Mouse (Mus musculus) spleen, postnatal 14 days (tissue): Measurements from ENCODE around the gene Hemk1.
A peak's percentile ranks its signal among the peaks of the same experiment; 100 is the strongest.

Experiments
- DNase-seq, 2 experiments: peaks; one replicate each; pipeline ENCODE4 v3.0.0; 2021 to 2022; ENCODE audit warnings: low spot score in 2 of 2

Gene Hemk1

GRCm38 (mm10) chr9:107295616-107296015, 42.5 kb downstream of the Hemk1 start:
- no peak for DNase-seq

DNA sequence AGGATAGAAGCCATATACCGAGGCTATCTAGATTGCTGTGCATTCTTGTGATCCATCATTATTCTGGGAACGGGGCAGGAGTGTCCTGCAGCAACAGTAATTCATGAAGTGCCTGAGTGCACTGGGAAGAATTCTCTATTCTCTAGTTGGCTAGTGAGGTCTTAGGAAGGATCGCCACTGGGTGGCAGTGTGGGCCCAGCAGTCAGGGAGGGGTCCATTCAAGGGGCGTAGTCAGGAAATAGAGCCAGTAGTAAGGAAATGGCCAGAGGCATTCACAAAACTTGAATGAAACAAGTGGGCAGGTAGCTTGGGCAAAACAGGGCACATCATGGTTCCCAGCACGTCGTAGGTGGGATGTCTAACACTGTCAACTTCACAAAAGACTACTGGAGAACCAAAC, 43.9 kb downstream of the Hemk1 start:
- DNase-seq: peak; percentile 72 to 79

- DNase-seq: peak; percentile 69 to 84
Observed at GRCm38 (mm10) chr9:107290897-107291296, 47.3 kb downstream of the Hemk1 start.

GRCm38 (mm10) chr9:107289211-107290076, 48.7 kb downstream of the Hemk1 start, which contains the start of gene Mapkapk3:
Gene Mapkapk3, minus strand, starts transcription at chr9:107289877.
- DNase-seq: peak; percentile 76 to 85

DNA sequence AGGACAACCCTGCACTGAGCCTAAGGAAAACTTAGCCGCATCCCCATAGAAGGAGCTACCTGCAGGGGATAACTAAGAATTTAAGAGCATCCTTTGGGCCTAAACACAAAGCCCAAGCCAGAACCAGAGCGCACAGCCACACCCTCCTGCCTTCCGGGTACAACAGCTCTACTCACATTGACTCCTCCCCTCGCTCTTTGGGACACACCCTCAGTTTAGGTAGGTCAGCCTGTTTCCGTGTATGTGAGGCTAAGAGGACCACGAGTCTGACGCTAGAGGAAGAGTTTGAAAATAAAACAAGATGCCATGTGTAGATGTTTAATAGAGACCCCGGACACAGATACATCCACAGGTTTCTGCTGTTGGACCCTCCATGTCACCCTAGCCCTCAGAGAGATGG, 49.4 kb downstream of the Hemk1 start:
- peak; percentile 21 to 44 for DNase-seq

DNA sequence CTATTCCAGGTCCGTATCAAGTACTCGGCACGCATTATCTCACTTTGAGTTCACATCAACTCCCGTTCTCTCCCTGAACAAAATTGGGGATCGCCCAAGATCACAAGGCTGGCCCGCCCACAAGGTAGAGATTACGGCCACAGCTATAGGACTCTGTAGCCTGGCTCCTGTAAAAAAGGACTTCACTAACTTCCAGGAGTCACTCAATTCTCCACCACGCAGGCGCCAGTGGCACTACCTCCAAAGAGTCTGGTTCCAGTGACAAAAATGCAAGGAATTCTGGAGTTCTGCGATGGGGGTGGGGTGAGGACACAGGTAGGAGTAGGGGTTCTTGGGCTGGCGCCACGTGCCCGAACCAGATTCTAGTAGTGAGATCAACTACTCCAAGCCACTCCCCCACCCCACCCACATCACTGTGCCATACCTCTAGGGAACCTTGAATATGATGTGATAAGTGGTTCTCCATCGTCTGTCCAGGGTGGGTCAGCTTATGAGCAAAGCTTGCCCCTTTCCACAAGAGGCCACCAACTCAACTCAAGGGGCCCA, 50.0 kb downstream of the Hemk1 start:
- no peak for DNase-seq

GRCm38 (mm10) chr9:107287294-107287693, 50.9 kb downstream of the Hemk1 start:
- no peak for DNase-seq

- DNase-seq: no peak
Observed at GRCm38 (mm10) chr9:107285009-107285408, 53.1 kb downstream of the Hemk1 start.

GRCm38 (mm10) chr9:107282951-107283350, 55.2 kb downstream of the Hemk1 start:
- no peak for DNase-seq

- no peak for DNase-seq
Observed at GRCm38 (mm10) chr9:107281241-107281987, 56.7 kb downstream of the Hemk1 start.

DNA sequence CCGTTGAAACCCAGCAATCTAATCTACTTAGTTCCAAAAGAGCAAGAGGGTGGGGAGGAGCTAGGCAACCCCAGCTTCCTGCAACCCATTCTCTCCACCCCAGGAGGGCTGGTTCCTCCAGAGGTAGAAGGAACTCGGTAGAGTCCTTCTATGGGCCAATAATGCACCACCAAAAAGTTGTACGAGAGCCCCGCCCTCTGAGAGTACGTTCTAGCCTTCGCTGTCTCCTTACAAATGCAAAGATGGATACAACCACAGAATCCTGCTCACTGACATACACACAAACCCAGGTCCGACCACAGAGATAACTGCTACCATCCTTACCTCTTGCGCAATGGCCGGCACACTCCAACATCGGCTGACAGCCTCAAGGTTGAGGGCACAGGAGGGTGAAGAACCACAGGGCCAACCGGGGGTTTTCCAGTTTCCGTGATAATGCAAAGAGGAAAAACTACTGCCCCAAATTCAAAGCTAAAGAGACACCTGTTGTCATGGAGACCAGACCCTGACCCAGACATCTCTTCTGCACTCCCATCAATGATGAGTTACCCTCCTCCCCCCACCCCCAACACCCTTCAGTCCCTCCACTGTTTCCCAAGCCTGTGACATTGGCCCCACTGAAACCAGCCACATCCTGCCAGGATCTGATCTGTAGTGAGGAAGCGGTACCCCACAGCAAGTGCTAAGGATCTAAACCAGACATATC, 57.7 kb downstream of the Hemk1 start:
- DNase-seq: no peak

- no peak for DNase-seq
Observed at GRCm38 (mm10) chr9:107279378-107280321, 58.5 kb downstream of the Hemk1 start.

- no peak for DNase-seq
Observed at GRCm38 (mm10) chr9:107278527-107279377, 59.4 kb downstream of the Hemk1 start.

DNA sequence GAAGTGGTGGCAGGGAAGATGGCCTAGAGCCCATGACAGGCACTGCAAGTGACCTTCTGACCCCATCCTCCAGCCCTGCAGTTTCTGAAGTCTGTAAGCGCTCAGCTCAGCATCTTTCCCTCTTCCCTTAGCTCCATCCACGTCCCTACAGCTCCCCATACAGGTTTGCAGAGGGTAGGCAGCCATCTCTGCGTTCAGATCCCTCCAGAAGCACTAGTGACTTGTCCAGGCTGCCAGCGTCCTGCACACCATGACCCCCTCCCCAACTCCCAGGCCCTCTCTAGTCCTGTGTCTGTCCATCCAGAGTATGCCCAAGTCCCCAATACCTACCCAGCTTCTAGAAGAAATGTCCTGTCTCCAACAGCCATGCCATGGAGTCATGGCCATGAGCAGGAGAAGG, 60.0 kb downstream of the Hemk1 start:
- no peak for DNase-seq

GRCm38 (mm10) chr9:107277603-107278002, 60.5 kb downstream of the Hemk1 start:
- no peak for DNase-seq
